Mouse (Mus musculus) ES-CJ7 (cell line): ENCODE results near the gene Neurod1.

Experiments
- DNase-seq: peaks from one replicate; pipeline ENCODE4 v3.0.0; 2011; ENCODE audit warnings: low read depth, low spot score

The Neurod1 gene

DNA sequence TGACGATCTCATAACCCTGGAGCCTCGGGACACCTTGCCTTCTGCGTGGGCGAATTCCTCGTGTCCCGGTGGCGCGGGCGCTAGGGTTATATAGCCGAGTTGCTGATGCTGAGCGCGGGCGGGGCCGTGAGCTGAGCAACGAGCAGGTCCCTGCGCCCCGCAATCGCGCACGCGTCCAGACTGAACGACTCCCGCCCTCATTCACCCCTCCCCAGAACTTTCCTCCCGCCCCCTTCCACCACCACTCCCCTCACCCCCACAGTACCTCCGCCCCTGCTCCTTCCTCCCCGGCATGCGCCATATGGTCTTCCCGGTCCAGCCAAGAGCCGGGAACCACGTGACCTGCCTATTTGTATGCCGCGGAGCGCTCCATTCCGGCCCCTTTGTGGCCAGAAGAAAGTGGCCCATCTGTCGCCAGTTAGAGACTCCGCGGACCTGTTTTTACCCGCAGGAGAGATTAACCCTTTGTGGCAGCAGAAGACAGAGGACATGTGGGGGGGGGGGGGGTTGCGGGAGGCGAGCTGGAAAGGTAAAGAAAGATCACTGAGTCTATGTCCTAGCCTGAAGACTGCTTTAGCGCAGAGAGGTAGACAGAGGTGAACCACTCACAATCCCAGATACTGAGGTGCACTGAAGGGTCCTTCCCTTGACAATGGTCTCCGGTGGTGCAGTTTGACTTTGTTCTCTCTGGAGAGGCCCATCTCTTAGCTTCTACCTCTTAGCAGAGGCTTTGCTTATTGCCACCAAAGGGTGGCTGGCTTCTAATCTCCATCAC is at the start of gene Neurod1, which contains the start of gene Cerkl:
TSS of gene Neurod1 (minus strand) at position 177 of the 775 bp plus-strand sequence.
TSS of gene Cerkl (minus strand) at position 211 of the 775 bp plus-strand sequence.
- peak; percentile 82 for DNase-seq

DNA sequence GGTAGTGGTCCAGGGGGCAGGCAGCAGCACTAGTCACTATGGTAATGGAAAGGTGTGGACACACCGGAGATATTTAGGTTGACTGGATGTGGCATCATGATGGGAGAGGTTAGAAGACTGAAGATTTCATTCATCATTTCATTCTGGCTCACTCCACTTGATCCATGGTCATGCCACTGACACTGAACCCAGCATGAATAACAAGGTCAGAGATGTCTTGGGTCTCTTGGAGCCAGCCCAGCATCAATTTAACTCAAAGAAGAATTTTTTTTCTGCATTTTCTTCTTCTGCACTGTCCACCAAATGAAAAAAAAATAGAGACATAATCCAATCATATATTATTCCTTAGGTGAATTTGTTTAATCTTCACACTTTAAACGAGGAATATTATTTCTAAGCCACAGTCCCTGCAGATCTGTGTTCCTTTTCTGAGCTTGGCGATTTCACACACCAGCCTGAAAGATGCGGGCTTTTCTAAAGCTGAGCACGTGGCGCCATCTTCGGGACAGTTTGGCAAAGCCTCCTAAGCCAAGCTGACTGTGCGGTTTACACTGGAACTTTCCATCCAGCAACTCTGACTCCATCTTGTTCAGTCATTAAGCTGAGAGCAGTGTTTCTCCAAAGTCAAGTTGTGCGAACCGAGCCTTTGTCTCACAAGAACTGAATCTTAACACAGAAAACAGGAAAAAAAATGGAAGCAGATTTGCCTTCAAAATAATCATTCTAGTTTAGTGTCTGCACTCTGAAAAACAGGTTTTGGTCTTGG is 42.6 kb upstream of the Neurod1 start:
- peak; percentile 81 for DNase-seq

DNA sequence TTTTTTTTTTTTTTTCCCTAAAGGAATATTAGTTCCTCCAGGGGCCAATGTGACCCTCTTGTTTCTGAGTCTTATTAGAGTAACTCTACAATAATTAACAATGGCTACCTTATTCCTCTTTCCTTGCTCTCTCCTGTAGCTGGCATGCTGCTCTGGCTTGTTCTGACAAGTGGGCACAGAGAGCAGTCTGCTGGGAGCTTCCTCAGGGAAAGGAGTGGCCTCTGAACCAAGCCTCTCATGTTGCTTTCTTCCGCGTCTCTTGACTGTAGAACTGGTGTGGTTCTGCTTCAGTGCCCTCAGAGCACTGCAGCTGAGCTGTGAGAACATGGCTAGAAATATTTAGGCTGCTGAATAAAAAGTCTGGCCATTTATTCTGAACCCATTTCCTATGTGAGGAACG is 28.6 kb upstream of the Neurod1 start:
- DNase-seq, result no peak

DNA sequence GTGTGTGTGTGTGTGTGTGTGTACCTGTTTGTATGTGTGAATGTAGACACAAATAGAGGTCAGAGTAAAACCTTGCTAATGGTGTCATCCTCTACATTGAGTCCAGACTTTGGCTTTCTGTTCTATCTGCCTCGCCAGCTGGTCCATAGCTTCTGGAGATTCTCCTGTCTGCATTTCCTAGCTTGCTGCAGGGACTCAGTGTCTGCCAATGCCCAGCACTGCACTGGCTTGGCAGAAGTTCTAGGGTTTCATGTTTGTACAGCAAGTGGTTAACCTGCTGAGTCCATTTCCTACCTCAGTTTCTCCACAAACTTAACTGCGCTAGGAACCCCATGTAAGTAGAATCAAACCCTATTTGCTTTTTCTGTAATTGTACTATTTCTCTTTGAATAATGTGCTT is 26.0 kb upstream of the Neurod1 start:
- DNase-seq, result no peak

DNA sequence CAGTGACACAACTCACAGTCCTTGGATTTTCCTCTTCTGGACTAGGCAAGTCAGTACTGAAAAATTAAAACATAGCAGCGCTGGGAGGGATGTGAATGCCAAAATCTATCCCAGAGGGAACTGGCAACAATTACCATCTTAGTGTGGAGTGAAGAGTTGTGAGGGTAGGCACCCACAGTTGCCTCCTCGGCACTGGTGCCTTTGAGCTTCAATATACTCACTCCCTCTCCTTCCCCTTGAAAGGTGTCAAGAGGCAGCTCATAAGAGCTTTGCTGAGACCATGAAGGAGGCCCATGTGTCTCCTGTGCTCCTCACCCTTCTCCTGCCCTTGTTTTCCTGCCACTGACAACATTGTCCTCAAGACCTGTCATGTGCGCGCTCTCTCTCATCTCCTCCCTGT is 5.9 kb upstream of the Neurod1 start:
- DNase-seq, result no peak

DNA sequence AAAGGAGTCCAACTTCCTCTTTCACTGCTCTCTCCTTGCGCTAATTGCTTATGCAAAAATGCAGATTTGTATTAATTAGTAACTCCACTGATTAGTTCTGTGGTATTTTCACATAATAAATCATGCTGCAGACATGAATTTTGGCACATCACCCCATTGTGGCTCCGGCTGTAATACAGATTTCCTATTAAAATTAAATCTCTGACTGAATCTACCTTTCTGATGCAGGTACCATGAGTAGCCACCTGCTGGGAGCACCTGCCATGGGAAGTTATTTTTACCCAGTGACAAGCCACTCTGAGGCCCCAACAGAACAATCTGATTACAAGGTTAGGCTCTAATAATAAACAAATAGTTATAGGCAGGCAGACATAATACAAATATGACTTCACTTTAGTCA is 5.3 kb upstream of the Neurod1 start:
- no peak for DNase-seq

DNA sequence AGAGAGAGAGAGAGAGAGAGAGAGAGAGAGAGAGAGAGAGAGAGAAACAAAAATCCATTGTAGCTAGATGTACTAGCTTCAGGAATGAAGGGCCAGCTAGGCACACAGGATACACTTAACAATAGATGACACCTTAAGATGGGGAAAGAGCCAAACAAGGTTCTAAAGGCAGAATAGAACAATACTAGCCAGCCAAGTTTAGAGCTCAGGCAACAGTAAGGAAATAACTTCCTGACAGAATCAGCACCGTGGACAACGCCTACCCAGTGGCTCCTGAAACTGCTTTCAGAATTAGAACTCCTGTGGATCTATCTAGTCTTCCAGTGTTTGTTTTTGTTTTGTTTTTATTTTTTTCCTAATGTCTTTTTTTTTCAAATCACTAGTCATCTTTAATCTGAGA is 4.0 kb upstream of the Neurod1 start:
- peak; percentile 18 for DNase-seq

DNA sequence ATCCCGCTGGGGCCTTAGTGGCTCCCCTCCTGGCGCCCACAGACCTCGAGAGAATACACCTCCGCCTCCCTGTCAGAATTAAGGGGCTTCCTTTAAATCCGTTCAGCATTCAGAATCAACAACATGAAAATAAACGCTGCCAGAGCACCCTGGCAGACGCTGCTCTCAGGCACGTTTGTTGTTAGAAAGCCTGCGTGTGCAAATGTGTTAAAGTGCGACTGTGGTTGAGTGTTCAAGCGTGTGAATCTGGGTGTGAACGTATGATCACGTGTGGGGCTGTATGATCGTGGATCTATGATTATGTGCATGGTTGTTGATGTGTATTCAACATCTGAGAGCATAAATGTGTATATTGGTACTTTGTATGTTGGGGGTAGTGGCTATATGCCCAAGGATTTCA is 3.6 kb upstream of the Neurod1 start:
- no peak for DNase-seq

DNA sequence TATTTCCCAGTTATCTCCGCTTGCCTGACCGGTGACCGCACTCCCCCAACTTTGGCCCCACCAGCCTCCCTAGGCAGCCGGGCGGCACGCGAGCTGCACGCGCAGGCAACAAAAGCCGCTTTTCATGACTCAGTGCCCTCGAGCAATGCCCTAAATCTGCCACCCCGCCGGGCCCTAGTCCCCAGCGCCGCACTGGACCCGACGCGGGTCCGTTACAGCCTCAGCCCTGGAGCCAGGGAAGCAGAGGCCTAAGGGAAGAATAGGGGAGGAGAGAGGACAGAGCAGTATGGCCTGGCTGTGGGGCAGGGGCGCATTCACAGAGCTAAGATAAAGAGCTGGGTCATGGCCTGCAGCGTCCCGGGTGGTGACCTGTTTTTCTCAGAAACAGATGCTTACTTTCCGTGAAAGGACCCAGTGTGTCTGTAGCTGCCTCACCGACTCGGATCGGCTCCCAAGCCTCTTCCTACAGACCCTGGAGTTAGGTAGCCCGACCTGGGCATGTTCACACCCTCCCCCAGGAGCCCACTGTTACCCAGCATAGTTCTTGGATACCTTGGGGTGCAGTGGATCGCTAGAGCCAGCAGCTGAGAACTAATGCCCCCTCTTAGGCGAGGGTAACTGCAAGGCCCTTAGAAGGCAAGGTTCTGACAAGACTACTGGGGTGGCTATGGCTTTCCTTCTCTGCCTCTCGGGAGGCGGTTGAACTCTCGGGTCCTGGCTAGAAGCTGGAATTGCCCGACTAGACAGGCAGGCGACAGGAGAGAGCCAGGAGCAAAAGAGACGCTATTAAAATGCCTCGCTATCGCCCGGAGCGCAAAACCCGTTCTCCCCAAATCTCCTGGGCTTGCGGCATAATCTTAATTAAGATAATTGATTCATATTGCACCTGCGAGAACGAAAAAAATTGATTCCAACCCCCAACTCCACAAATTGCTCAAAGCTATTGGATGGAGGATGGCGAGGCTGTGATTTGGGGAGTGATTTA is 2.8 kb upstream of the Neurod1 start:
- no peak for DNase-seq

DNA sequence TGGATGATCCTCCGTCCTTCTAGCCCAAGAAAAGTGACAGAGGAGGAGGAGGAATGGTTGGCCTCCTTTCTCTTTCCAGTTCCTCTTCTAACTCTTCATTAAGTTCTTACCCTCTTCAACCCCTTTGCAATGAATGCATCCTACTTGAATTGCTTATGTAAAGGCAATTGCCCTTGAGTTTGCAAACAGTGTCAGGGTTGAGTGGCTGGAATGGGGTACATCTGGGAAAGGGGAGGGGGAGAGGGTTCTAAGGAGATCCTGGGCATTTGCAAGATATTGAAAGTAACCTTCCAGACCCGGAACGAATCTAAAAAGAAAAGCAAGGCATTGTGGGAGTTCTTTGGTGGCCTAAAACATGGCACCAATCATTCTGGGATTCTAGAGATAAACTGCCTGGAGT is 1.4 kb upstream of the Neurod1 start:
- DNase-seq, result peak; percentile 30

DNA sequence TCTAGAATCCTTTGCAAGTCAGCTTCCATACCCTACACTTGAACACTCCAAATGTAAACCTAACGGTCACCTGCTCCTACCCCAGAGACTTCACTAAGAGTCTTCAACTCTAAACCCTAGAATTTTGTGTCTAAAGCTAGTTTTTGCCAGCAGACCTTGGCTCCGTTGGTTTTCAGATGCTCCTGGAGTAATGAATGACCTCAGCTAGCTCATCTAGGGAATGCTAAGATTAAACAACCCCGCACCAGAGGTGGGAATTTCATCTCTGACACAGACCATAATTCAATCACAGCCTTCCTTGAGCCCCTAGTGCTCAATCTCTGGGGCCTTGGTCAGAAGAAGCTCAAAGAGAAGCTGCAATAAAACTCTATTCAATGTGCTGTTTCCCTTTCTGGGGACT is 883 bp upstream of the Neurod1 start:
- no peak for DNase-seq

DNA sequence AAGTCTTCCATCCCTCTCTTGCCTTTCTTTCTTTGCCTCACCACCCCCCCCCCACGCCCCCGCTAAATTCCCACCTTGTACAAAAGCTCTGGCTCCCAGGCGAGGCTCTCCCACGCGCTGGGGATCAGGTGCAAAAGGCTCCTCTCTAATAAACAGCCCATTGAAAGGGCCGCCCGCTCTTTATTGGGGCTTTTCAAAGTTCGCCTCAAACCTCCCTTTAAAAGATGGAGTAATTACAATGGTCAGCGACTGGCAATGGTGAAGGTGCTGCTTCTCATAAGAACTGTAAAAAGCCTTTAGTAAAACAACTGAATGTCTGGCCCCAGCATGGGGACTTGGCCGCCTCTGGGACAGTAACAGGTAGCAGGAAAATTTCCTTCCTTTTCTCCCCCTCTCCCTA is 905 bp downstream of the Neurod1 start:
- no peak for DNase-seq

DNA sequence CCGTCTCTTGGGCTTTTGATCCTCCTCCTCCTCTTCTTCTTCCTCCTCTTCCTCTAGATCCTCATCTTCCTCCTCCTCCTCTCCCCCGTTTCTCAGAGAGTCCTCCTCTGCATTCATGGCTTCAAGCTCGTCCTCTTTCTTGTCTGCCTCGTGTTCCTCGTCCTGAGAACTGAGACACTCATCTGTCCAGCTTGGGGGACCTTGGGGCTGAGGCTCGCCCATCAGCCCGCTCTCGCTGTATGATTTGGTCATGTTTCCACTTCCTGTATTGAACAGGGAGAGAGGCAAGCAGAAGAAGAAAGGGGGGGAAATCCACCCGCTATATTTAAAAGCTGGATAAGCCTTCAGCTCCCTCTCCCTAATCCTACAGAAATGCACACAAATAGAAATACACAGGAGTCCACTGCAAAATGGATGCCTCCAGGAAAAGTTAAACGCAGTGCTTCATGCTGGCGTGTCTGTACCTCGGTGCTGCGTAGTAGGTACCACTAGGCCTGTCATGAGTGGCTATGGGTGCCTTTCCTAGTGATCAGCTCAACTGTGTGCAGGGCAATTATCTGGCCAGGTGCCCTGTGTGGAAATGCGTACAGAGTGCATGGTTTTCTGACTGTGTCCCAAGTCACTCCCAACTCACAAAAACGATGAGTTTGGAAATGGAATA is 1.6 kb downstream of the Neurod1 start:
- no peak for DNase-seq

DNA sequence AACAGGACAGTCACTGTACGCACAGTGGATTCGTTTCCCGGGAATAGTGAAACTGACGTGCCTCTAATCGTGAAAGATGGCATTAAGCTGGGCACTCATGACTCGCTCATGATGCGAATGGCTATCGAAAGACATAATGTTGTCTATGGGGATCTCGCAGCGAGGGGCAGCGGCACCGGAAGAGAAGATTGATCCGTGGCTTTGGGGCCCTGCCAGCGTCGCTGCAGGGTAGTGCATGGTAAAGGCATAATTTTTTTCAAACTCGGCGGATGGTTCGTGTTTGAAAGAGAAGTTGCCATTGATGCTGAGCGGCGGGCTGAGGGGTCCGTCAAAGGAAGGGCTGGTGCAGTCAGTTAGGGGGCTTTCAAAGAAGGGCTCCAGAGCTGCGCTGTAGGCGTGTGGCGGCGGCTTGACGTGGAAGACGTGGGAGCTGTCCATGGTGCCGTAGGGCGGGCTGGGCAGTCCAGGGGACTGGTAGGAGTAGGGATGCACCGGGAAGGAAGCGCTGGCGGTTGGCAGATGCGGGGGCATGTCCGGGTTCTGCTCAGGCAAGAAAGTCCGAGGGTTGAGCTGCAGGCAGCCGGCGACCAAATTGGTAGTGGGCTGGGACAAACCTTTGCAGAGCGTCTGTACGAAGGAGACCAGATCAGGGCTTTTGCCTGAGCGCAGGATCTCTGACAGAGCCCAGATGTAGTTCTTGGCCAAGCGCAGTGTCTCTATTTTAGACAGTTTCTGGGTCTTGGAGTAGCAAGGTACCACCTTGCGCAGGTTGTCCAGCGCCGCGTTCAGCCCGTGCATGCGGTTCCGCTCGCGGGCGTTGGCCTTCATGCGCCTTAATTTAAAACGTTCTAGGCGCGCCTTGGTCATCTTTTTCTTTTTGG is 2.4 kb downstream of the Neurod1 start:
- peak; percentile 87 for DNase-seq

DNA sequence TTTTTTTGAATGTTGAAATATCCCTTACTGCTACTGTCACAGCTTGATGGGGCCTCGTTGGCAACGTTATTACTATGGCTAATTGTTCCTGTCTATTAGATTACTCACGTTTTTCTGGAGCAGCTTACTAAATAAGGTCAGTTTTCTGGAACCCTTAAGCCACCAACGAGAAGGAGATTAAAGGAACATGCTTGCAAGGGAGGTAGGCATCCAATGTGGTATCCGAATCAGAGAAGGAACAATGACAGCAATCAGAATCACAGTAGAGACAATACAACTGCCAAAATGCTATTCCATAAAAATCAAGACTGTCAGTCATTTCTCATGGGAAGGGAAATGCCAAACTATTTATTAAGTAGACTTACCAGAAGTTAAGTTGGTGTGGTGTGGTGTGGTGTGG is 5.1 kb downstream of the Neurod1 start:
- DNase-seq, result no peak

DNA sequence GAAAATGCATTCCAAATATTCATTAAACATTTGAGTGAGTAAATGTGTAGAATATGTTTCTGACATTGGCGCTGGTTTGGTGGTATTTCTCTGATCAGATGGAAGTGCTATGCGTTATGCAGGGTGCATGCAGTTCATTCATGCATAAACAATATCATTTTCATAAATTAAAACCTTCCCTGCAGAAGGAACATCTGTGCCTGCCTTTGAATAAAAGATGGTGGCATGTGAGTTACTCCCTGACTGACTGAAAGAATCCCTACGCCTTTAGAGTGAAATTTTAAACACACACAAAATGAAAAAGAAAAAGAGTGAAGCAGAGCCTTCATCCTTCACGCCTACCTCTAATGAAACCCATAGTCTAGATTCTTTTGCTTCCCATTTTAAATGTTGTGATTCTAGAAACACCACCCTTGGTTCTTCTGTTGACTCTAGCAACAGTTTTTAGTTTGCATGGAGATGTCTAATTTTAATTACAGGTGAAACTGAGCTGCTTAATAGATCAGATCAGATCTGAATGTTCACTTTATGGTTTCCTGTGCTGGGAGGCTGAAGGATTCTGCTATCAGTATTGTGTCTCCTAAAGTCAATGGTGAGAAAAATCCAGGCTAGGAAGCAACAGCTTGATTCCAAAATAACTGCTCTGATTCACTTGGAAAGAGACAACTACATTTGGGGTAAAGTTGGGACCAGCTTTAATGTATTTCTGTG is 5.7 kb downstream of the Neurod1 start:
- DNase-seq, result no peak

DNA sequence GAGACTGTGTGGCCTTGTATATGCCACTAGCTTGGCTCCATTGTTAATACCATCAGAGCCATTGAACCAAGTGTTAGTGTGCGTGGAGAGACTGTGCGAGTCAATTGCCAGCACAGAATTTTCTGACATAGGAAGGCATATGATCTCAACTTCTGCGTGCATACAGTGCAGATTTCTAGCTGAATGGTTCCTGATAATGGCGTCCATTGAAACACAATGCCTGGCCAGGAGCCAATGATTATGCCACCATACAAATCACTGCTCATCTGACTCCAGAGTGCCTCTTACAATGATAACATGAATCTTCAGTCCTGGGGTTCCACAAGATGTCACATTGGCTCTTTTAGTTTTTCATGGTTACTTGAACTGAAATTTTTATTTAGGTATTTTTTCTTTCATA is 7.2 kb downstream of the Neurod1 start:
- no peak for DNase-seq

DNA sequence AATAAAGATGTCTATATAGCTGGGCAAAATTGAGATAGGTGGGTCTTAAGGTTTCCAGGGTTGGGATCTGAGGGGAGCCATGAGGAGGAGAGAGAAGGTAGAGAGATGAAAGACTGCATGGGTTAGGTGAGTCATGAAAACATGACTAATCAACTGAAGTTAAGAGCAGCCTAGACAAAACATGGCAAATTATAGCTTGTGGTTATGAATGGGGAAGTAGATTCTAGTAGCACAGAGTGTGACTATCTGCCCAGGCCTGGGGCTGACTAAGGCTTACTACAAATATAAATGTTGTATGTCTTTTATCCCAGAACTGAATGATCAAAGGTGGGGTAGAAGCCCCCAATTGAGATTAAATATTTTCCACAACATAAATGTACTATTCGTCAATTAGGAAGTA is 9.4 kb downstream of the Neurod1 start:
- no peak for DNase-seq

DNA sequence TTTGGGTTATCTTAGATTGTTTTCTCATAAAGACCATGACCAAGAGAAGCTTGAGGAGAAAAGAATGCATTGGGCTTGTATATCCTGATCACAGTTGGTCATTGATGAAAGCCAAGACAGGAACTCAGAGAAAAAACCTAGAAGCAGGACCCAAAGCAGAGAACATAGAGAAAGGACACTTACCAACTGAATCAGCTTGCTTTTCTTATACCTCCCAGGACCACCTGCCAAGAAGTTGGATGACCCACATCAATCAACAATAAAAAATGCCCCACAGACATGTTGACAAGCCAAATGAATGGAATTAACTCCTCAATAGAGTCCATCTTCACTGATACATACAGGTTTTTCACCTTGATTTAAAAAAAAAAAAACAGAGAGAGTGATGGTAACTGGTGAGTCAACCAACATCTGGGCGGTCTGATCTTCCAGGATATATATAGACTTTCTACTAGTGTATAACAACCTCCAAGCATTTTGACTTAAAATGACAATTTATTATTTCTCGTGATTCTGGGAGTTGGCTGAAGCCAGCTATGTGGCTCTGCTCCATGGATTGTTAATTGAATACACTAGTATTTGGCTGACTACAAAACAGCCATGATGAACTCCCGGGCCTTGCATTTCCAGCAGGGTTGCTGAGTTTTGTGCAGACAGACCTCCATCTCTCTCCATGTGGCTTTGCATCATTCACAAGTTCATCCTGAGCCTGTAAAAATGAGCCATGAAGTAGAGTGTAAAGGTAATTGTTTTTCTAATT is 12.5 kb downstream of the Neurod1 start:
- DNase-seq, result no peak
